Mouse (Mus musculus) retina, adult 2 months (tissue): ENCODE measurements around the gene Cog4.

Source experiments
- DNase-seq: peaks from one replicate; pipeline ENCODE4 v3.0.0-alpha.2; 2012; ENCODE audit warnings: low read depth, low spot score

Gene Cog4

DNA sequence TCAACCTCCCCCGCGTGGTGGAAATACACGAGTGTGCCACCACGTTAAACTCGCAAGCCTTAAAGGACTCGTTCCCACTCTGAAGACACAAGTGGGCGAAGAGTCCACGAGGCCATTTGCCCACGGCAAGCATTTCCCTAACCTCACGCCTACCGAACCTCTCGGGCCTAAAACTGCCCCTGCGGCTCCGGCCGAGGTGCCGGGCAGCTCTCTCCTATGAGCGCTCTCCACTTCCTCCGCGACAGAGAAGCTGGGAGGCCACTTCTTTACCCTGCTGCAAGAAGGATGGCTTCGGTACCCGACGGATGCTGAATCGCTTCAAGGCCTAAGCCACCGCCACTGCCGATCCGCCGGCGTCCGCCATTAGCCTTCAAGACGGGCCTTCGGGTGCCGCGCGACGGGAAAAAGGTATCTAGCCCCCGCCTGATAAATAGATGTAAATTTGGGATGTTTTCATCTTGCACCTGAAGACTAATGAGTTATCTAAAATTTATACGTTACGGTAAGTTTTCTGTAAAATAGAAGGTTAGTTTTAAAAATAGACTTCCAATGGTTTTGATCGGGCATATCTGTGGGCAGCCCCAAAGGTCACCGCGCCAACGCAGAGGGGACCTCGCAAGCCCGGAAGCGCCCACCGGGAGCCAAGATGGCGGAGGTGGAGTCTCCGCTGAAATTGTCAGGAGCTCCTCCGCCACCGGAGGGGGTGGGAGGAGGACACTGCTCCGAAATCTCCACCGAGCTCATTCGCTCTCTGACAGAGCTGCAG is at the start of gene Cog4, which contains the start of gene Sf3b3:
TSS of gene Cog4 (plus strand) at position 196 of the 766 bp plus-strand sequence.
TSS of gene Sf3b3 (minus strand) at position 383 of the 766 bp plus-strand sequence.
- DNase-seq: peak; percentile 87

- DNase-seq: no peak
These were observed 49.3 kb upstream of the Cog4 start for GRCm38 (mm10) chr8:110797086-110797485.

GRCm38 (mm10) chr8:110802988-110803387 is 43.4 kb upstream of the Cog4 start:
- no peak for DNase-seq

- DNase-seq: no peak
These were observed 42.5 kb upstream of the Cog4 start for GRCm38 (mm10) chr8:110803856-110804255.

- DNase-seq: no peak
These were observed 41.4 kb upstream of the Cog4 start for GRCm38 (mm10) chr8:110804825-110805514.

DNA sequence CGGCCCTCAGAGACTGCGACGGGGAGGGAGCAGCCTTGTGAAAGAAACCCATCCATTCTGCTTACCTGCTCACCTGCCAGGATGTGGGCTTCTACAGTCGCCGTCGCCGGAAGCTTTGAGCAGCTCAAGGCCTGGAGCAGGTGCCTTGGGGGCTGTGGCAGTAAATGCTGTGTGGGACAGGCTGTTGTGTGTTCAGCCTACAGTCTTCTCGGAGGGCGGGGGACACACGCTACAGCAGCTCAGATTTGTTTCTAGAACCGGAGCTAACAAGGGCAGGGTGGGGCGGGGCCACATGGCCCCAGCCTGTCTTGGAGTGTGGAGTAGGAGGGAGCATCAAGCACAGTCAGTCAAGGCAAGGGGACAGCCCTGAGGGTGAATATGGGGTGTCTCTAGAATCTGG is 40.7 kb upstream of the Cog4 start, which contains the start of gene Il34:
TSS of gene Il34 (minus strand) at position 256 of the 400 bp plus-strand sequence.
- DNase-seq: no peak

- DNase-seq: no peak
These were observed 40.3 kb upstream of the Cog4 start for GRCm38 (mm10) chr8:110806146-110806545.

DNA sequence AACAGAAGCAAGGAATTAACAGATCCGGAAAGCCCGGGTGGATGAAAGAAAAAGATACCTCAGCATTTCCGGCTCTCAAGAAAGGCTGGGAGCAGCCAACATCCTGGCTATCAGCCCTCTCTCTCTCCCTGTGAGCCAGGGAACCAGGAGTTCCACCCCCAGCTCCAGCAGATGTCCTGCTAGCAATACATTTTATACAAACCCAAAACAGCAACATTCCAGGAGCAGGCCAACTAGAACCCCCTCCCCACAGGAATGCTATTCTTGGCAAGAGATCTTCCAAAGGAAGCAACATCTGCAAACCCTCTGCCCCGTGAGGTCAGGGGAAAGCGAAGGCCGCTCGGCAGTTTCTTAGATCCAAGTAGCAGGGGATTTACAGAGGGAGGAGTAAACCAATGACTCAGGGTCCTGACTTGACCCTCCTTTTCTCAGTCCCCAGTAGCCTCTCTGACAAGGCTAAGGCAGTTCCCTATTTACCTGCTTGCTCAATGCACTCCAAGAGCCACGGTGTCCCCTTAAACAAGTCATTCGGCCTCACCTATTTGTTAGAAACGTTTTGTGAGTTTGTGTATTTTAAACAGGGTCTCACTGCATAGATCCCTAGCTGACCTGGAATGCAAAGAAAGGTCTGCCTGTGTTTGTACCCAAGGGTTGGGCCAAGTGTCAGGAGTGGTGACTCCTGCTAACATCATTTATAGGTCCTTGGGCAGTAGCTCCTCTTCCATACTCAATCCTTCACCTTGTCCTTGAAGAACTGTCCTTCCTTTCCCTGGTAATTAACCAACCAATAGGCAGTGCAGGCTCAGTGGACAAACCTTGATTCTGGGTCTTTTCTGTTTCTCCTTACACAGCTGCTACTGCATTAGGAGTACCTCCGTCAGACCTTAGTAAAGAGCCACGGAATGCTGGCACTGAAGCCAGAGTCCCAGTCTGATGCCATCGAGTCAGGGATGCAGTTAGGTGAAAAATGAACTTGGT is 37.6 kb upstream of the Cog4 start:
- no peak for DNase-seq

- no peak for DNase-seq
These were observed 36.6 kb upstream of the Cog4 start for GRCm38 (mm10) chr8:110809831-110810230.

DNA sequence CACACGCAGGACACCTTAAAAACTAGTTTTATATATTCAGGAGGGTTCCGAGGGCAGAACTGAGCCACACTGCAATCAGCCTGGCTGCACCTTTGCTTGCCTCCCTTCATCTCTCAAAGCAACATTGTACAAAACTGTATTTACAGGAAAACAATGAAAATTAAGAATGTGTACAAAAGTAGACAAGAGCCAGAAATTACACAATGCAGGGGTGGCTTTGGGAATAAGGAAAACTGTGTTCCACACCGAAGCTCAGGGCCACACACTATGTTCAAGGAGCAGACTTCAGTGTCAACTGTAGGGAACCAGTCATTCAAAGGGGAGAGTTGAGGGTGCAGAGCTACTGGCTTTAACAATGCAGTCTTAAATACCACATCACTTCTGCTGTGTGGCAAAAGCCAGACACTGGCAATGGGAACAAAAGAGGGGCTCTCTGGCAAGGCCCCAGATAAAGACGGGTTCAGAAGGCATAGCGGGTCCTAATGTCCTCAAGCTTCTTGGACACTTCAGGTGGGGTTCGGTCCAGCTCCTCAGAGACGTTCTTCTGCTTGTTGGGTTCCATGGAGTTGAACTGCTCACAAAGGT is 35.8 kb upstream of the Cog4 start:
- no peak for DNase-seq

DNA sequence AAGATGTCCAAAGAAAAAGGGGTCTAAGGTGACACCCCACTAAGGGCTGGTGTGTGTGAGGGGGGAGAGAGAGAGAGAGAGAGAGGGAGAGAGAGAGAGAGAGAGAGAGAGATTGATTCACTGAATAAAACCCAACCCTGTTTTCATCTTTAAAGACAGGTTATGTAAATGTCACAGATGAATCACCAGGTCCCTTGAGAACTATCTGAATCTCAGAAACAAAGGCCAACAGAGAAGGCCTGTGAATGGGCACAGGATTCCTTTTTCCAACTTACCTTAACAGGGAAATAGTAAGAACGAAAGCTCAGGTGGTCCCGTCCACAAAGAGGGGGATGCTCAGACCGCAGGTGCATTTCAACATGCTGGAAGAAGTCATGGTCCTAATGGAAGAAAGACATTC is 35.3 kb upstream of the Cog4 start:
- DNase-seq: no peak

DNA sequence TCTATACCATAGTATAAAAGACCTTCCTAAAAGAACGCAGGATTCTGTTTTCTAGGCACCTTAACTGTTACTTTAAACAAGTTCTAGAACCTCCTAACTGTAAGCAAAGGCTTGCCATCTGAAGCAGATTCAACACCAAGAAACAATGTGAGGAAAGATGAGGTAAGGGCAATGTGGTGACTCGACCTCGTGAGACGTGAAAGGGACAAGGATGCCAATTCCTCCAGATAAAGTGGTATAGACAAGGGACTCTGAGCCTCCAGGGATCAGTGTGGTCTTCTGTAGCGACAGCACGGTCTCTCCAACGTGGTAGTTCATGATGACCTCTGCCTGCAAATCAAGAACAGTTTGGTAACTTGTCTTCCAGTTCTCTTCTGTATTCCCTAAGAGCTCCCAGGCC is 34.6 kb upstream of the Cog4 start:
- DNase-seq: no peak

- no peak for DNase-seq
These were observed 33.9 kb upstream of the Cog4 start for GRCm38 (mm10) chr8:110812349-110813080.

DNA sequence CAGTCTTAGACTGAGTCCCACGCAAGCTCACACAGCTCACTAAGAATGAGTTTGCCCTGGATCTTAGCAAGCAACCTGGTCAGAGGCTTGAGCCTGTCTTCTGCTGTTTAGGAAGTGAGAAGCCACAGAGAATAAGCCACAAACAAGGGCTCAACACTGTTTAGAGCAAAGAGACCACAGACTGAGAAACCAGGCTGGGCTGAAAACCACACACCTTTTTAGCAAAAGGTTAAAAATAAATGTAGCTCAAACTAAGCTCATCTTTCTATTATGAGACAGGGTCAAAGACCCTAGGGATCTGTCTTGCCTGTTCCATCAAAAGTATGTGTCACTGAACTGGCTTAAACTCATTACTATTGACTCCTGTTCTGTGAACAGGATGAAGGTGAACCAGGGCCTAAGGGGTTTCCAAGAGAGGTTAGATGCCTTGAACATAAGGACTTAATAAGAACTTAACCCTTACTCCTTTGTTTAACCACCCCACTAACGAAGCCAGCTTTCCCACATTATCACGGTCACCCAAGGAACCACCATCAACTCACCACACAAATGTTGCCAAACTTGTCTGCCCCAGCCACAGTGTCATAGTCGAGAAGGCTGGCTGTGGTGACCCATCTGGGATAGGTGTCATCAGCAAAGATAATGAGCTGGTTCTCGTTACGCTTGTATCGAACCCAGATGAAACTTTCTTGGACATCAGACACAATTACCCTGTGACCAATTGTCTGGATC is 33.2 kb upstream of the Cog4 start:
- DNase-seq: no peak

- DNase-seq: no peak
These were observed 31.1 kb upstream of the Cog4 start for GRCm38 (mm10) chr8:110815308-110815707.

DNA sequence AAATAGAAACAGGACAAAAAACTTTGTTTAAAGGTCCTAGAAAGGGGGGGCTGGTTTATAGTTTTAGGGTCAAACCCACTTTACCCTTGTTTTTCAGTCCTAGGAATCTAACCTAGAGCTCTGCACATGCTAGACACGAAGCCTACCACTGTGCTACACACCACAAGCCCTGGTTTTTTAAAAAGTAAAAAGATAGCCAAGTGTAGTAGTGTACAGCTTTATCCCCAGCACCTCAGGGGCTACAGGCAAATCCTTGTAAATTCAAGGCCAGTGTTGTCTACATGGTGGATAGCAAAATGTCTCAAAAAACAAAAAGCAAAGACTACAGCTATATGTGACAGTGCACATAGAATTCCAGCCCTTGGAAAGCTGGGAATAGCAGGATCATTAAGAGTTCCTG is 29.4 kb upstream of the Cog4 start:
- DNase-seq: no peak

DNA sequence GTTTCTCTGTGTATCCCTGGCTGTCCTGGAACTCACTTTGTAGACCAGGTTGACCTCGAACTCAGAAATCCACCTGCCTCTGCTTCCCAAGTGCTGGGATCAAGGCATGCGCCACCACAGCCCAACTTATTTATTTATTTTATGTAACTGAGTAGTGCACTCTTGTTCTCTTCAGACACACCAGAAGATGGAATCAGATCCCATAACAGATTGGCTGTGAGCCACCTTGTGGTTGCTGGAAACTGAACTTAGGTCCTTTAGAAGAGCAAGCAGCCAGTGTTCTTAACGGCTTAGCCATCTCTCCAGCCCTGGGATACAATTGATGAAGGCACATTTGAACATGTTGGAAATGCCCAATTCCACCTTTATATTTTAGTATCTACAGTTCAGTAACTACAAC is 27.8 kb upstream of the Cog4 start:
- no peak for DNase-seq

DNA sequence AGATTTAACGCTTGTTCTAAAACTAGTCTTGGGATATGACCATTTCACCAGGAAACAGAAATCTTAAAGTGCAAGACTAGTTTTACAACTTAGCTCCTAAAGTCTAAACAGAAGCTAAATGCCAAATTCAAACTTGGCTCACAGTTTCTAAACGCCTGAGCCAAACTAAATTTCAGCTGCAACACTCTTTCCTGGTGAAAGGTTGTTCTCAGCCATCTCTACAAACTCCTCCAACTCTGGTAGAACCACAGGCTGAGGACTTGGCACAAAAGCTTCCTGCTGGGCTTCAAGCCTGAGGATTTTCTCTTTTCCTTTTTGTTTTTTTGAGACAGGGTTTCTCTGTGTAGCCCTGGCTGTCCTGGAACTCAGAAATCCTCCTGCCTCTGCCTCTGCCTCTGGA is 26.1 kb upstream of the Cog4 start:
- no peak for DNase-seq

DNA sequence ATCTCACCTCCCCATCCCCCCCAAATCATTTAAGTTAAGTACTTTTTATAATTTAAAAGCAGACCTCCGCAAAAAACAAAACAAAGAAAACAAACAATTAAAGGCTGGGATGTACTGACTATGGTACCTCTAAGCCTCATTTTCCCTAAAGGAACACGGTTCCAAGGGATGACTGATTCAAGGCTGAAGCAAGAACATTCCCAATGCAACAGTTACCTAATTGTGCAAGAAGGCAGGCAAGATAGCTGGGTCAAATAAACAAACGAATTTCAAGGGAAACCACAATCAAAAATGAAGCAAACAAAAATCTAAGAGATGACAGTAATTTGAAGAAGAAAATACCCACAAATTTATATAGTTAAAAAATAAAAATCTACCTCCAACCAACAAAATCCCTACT is 24.4 kb upstream of the Cog4 start:
- no peak for DNase-seq

- no peak for DNase-seq
These were observed 21.5 kb upstream of the Cog4 start for GRCm38 (mm10) chr8:110824861-110825260.
